Mouse (Mus musculus) ES-E14 (cell line): ENCODE measurements at regions not wholly inside any gene's neighbourhood (a gene's known extent, or its start where the extent isn't known, plus 50 kb on each side); places are given as distances from the start of the nearest gene placed in this dataset.

Experiments
- DNase-seq: peaks from one replicate; pipeline ENCODE4 v3.0.0-alpha.2; 2013; ENCODE audit warnings: low read depth, low spot score
- H3K27ac ChIP-seq: 2 replicates; pipeline ENCODE4 v1.5.1; 2012; ENCODE audit warnings: low read depth, mild to moderate bottlenecking, low read length, moderate library complexity, mixed read lengths; ENCODE audit not compliant: poor library complexity, insufficient read depth, severe bottlenecking
- H3K36me3 ChIP-seq: 2 replicates; pipeline ENCODE4 v1.6.1; 2012; ENCODE audit warnings: mild to moderate bottlenecking, low read length, moderate library complexity, mixed read lengths; ENCODE audit not compliant: control insufficient read depth, poor library complexity, insufficient read depth, severe bottlenecking
- H3K4me1 ChIP-seq, 2 experiments: fragments of 150-350 bp in 1 of 2; sonication (generic) in 1 of 2; 2 replicates each; pipeline ENCODE4 v1.6.1; 2012; ENCODE audit warnings: low read length in 2 of 2, mild to moderate bottlenecking in 1 of 2, mixed read lengths in 1 of 2; ENCODE audit not compliant: control insufficient read depth in 2 of 2, insufficient read depth in 2 of 2, poor library complexity in 1 of 2
- H3K4me3 ChIP-seq, 2 experiments: fragments of 150-350 bp in 1 of 2; sonication (generic) in 1 of 2; 2 replicates each; pipeline ENCODE4 v1.5.1; 2012; ENCODE audit warnings: low read length in 2 of 2, low read depth in 1 of 2, mild to moderate bottlenecking in 1 of 2, mixed read lengths in 1 of 2; ENCODE audit not compliant: insufficient read depth in 1 of 2, poor library complexity in 1 of 2, severe bottlenecking in 1 of 2
- H3K9ac ChIP-seq: 2 replicates; pipeline ENCODE4 v1.6.1; 2012; ENCODE audit warnings: low read depth, mild to moderate bottlenecking, low read length, mixed read lengths; ENCODE audit not compliant: poor library complexity, insufficient read depth, severe bottlenecking
- H3K9me3 ChIP-seq: fragments of 150-350 bp; sonication (generic); 2 replicates; pipeline ENCODE4 v1.6.1; 2012; ENCODE audit warnings: low read depth, mild to moderate bottlenecking, low read length; ENCODE audit not compliant: control insufficient read depth, insufficient read depth
- CHD2 ChIP-seq: IDR thresholded peaks from 2 replicates; pipeline ENCODE4 v1.6.1; 2014; ENCODE audit warnings: mild to moderate bottlenecking, low read depth, low read length, inconsistent platforms
- HCFC1 ChIP-seq: IDR thresholded peaks from 2 replicates; pipeline ENCODE4 v1.6.1; 2012; ENCODE audit warnings: low read length, inconsistent platforms, borderline replicate concordance; ENCODE audit not compliant: insufficient read depth
- MAFK ChIP-seq: IDR thresholded peaks from 2 replicates; pipeline ENCODE4 v1.6.1; 2014; ENCODE audit warnings: mild to moderate bottlenecking, low read depth, low read length, inconsistent platforms; ENCODE audit not compliant: insufficient read depth
- ZC3H11A ChIP-seq: IDR thresholded peaks from 2 replicates; pipeline ENCODE4 v1.6.1; 2012; ENCODE audit warnings: low read depth, mild to moderate bottlenecking, inconsistent platforms, low read length, borderline replicate concordance
- ZNF384 ChIP-seq: IDR thresholded peaks from 2 replicates; pipeline ENCODE4 v1.6.1; 2012; ENCODE audit warnings: low read depth, low read length, inconsistent platforms
- in situ Hi-C, 2 experiments: fragments of 600-800 bp; cut with MboI; formaldehyde crosslinking; loops; one replicate each; pipeline ENCODE4 v1.15.1; 2025; ENCODE audit warnings: low sequenced_read_pairs in 2 of 2, inconsistent platforms in 1 of 2; ENCODE audit not compliant: unreplicated experiment in 2 of 2

DNA sequence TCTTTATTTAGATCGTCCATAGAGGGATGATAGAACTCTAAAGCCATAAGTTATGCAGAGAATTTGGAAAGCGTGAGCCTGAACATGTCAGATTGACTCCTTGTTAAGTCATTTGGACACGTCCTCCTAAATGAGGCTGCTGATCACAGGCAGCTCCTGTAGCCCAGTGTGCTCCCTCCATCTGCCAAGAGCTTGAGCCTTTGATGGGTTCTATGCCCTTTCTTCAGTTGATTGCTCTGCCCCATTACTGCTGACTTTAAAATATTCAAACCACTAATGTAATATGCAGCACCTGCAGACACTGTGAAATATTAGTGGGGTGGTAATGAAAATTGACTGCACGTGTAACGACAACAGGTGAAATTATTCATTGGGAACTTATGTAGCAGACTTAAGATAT is 874.6 kb upstream of the Lcorl start:
- Histone ChIP-seq H3K27ac (no peak overlapping the region), H3K4me3 (no peak overlapping the region), H3K9ac (no peak overlapping the region), H3K36me3 (no peaks in the 10 kb centered on the region), H3K9me3 (no peaks in the 10 kb centered on the region), H3K4me1 (no peaks in the 10 kb centered on the region)
- TF ChIP-seq ZNF384 (no peak), CHD2 (no peak), HCFC1 (no peak), ZC3H11A (no peak), MAFK (no peak)
- DNase-seq: no peak
- in situ Hi-C loops: no loop called here

DNA sequence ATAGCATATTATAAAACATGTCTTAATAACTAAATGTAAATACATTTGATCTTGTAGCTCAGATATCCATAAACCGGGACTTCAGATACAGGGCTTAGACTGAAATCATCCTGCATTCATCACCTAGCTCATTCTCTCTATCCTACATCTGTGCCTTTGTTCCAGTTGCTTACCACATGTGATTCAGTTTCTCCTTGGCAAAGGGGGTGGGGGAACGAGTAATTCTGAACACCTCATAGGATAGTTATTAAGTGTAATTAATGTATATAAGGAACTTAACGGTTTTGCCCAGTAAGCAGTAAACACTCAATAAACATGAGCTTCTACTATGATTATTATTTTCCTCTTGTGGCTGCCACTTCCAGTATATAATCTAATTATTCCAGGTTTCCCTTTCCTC is 873.9 kb upstream of the Lcorl start:
- Histone ChIP-seq H3K4me1 (no peaks in the 10 kb centered on the region), H3K27ac (no peak overlapping the region), H3K36me3 (no peaks in the 10 kb centered on the region), H3K9ac (no peak overlapping the region), H3K9me3 (no peaks in the 10 kb centered on the region), H3K4me3 (no peak overlapping the region)
- no peak for DNase-seq
- in situ Hi-C loops: no loop called here
- TF ChIP-seq HCFC1: no peak
- no peak for TF ChIP-seq ZNF384
- no peak for TF ChIP-seq MAFK
- TF ChIP-seq ZC3H11A: no peak
- no peak for TF ChIP-seq CHD2

DNA sequence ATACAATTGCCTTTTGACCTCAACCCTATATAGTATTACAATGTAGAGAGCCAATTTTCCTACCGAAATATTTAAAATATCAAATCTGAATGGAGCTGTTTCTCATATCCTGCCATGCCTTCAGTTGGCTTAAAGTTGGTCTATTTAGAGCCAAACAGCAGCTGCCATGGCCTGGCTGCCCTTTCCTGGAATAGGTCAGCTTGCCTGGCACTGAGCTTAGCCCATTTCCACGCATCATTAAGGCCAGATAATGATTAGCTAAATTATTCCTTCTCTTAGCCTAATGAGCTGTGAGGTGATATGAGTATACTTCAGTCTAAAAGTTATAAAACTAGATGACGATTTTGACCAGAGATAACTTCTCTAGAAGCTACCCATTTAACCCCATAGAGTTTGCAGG is 852.2 kb upstream of the Lcorl start:
- H3K4me1 ChIP-seq: no peaks in the 10 kb centered on the region
- no peak overlapping the region for H3K27ac ChIP-seq
- TF ChIP-seq ZNF384 (no peak), ZC3H11A (no peak), CHD2 (no peak), MAFK (no peak), HCFC1 (no peak)
- no peak for DNase-seq
- in situ Hi-C loops: no loop called here
- no peak overlapping the region for H3K4me3 ChIP-seq
- no peaks in the 10 kb centered on the region for H3K9me3 ChIP-seq
- no peak overlapping the region for H3K9ac ChIP-seq
- no peaks in the 10 kb centered on the region for H3K36me3 ChIP-seq

DNA sequence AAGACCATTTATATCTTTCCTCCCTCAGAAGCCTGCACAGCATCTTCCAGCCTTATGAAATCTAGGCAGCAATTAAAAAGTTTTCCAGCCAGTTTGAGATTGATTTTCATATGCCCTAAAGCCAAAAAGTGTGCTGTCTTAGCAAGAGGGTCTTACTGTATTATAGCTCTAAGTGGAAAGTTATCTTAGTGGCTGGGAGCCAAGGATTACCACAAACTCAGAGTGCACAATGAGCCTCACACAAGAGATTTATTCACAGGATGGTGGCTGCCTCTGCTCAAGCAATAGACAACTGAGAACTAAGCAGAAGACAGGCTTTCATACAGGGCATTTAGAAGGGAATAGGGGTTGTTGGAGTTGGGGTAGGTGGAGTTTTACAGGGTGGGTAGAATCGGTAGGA is 850.4 kb upstream of the Lcorl start:
- no peak overlapping the region for H3K4me3 ChIP-seq
- DNase-seq: no peak

DNA sequence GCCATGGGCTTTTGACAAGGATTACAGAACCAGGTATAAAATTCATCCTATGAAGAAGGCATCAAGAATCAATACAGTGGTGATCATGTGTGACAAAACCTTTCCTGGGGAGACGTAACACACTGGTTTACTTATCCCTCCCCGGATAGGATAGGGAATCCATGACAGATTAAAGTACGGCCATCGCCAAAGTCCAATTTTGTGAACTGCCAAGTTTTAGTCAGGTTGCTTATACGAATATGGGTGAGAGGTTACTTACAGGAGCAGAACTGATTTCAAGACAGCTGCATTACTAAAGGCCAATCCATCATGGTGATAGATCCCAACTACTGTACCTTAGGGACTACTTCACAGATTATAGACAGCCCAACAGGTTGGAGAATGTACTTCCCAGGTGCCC is 849.6 kb upstream of the Lcorl start:
- H3K4me1 ChIP-seq: no peaks in the 10 kb centered on the region
- no peaks in the 10 kb centered on the region for H3K36me3 ChIP-seq
- no peak overlapping the region for H3K4me3 ChIP-seq
- no peak for DNase-seq
- no peak for TF ChIP-seq ZNF384
- no peak for TF ChIP-seq ZC3H11A
- TF ChIP-seq HCFC1: no peak
- TF ChIP-seq CHD2: no peak
- no peak for TF ChIP-seq MAFK
- in situ Hi-C loops: no loop called here
- no peak overlapping the region for H3K27ac ChIP-seq
- no peak overlapping the region for H3K9ac ChIP-seq
- H3K9me3 ChIP-seq: no peaks in the 10 kb centered on the region

More for the DNA sequence above, 850.4 kb upstream of the Lcorl start:
- no peaks in the 10 kb centered on the region for H3K9me3 ChIP-seq
- in situ Hi-C loops: no loop called here
- H3K9ac ChIP-seq: no peak overlapping the region
- no peaks in the 10 kb centered on the region for H3K4me1 ChIP-seq
- no peak overlapping the region for H3K27ac ChIP-seq
- no peaks in the 10 kb centered on the region for H3K36me3 ChIP-seq
- TF ChIP-seq ZNF384: no peak
- TF ChIP-seq MAFK: no peak
- TF ChIP-seq ZC3H11A: no peak
- no peak for TF ChIP-seq CHD2
- TF ChIP-seq HCFC1: no peak
